Mouse (Mus musculus) MEL (cell line): ENCODE measurements around the gene Ints5. TPM values are rescaled to one million over a fixed set of nuclear protein-coding genes. Genes with fewer than 3 reads are reported as not detected.

Experiments
- DNase-seq: peaks from one replicate; pipeline ENCODE4 v3.0.0; 2011; ENCODE audit warnings: low read depth, low spot score
- H3K27ac ChIP-seq: 2 replicates; pipeline ENCODE4 v1.5.1; 2012; ENCODE audit warnings: low read depth, mild to moderate bottlenecking, control low read depth, low read length, moderate library complexity; ENCODE audit not compliant: control insufficient read depth
- H3K27me3 ChIP-seq, 2 experiments: fragments of 150-350 bp in 1 of 2; sonication (generic) in 1 of 2; 2 replicates each; pipeline ENCODE4 v1.6.1; 2012; ENCODE audit warnings: low read length in 2 of 2, mild to moderate bottlenecking in 2 of 2, improper control_type of control experiment in 1 of 2, moderate library complexity in 1 of 2; ENCODE audit not compliant: insufficient read depth in 2 of 2, control insufficient read depth in 1 of 2
- H3K36me3 ChIP-seq, 2 experiments: 2 replicates each; pipeline ENCODE4 v1.6.1; 2012 to 2014; ENCODE audit warnings: low read length in 2 of 2, improper control_type of control experiment in 1 of 2, inconsistent platforms in 1 of 2, mild to moderate bottlenecking in 1 of 2; ENCODE audit not compliant: insufficient read depth in 2 of 2, control insufficient read depth in 1 of 2
- H3K4me1 ChIP-seq, 2 experiments: fragments of 150-350 bp in 1 of 2; sonication (generic) in 1 of 2; 2 replicates each; pipeline ENCODE4 v1.6.1; 2012; ENCODE audit warnings: low read length in 2 of 2, improper control_type of control experiment in 1 of 2, mild to moderate bottlenecking in 1 of 2; ENCODE audit not compliant: insufficient read depth in 2 of 2, control insufficient read depth in 1 of 2
- H3K4me3 ChIP-seq, 2 experiments: fragments of 150-350 bp in 1 of 2; sonication (generic) in 1 of 2; 2 replicates each; pipeline ENCODE4 v1.5.1; 2012; ENCODE audit warnings: low read depth in 2 of 2, low read length in 2 of 2, mild to moderate bottlenecking in 2 of 2, moderate library complexity in 2 of 2, control low read depth in 1 of 2, improper control_type of control experiment in 1 of 2; ENCODE audit not compliant: control insufficient read depth in 1 of 2, insufficient read depth in 1 of 2
- H3K79me2 ChIP-seq: 2 replicates; pipeline ENCODE4 v1.6.1; 2012; ENCODE audit warnings: mild to moderate bottlenecking, low read length, moderate library complexity; ENCODE audit not compliant: control insufficient read depth, poor library complexity, insufficient read depth
- H3K9ac ChIP-seq: 2 replicates; pipeline ENCODE4 v1.6.1; 2012; ENCODE audit warnings: low read depth, mild to moderate bottlenecking, control low read depth, low read length, moderate library complexity; ENCODE audit not compliant: control insufficient read depth, poor library complexity, severe bottlenecking
- H3K9me3 ChIP-seq: fragments of 150-350 bp; sonication (generic); replicated peaks from 2 replicates; pipeline ENCODE4 v1.6.1; 2012; ENCODE audit warnings: mild to moderate bottlenecking, low read length, improper control_type of control experiment, moderate library complexity; ENCODE audit not compliant: insufficient read depth
- BHLHE40 ChIP-seq: IDR thresholded peaks from 2 replicates; pipeline ENCODE4 v1.6.1; 2012; ENCODE audit warnings: low read depth, mild to moderate bottlenecking, inconsistent platforms, low read length, improper control_type of control experiment, borderline replicate concordance
- CHD1 ChIP-seq: IDR thresholded peaks from 2 replicates; pipeline ENCODE4 v1.6.1; 2012; ENCODE audit warnings: low read depth, mild to moderate bottlenecking, inconsistent platforms, low read length, improper control_type of control experiment
- CTCF ChIP-seq, 3 experiments: IDR thresholded peaks in 2 of 3; conservative IDR thresholded peaks in 1 of 3; 2 replicates each; pipeline ENCODE4 v1.5.1; 2011 to 2012; ENCODE audit warnings: low read length in 3 of 3, low read depth in 2 of 3, mild to moderate bottlenecking in 2 of 3, improper control_type of control experiment in 1 of 3, inconsistent platforms in 1 of 3, mixed read lengths in 1 of 3, moderate library complexity in 1 of 3; ENCODE audit not compliant: control insufficient read depth in 1 of 3, insufficient read depth in 1 of 3, poor library complexity in 1 of 3, severe bottlenecking in 1 of 3
- E2F4 ChIP-seq: IDR thresholded peaks from 2 replicates; pipeline ENCODE4 v1.6.1; 2011; ENCODE audit warnings: low read depth, low read length, improper control_type of control experiment, borderline replicate concordance
- EP300 ChIP-seq, 2 experiments: IDR thresholded peaks; 2 replicates each; pipeline ENCODE4 v1.6.1; 2011; ENCODE audit warnings: improper control_type of control experiment in 2 of 2, low read length in 2 of 2, low read depth in 1 of 2, mild to moderate bottlenecking in 1 of 2
- ETS1 ChIP-seq: IDR thresholded peaks from 2 replicates; pipeline ENCODE4 v1.6.1; 2012; ENCODE audit warnings: low read depth, mild to moderate bottlenecking, inconsistent platforms, low read length, improper control_type of control experiment, moderate library complexity
- GATA1 ChIP-seq: IDR thresholded peaks from 2 replicates; pipeline ENCODE4 v1.6.1; 2011; ENCODE audit warnings: low read depth, low read length, improper control_type of control experiment
- JUND ChIP-seq: IDR thresholded peaks from 2 replicates; pipeline ENCODE4 v1.6.1; 2011; ENCODE audit warnings: low read depth, mild to moderate bottlenecking, improper control_type of control experiment, low read length
- KAT2A ChIP-seq: conservative IDR thresholded peaks from 2 replicates; pipeline ENCODE4 v1.6.1; 2012; ENCODE audit warnings: low read depth, low read length, improper control_type of control experiment, inconsistent platforms
- MAFK ChIP-seq: IDR thresholded peaks from 2 replicates; pipeline ENCODE4 v1.6.1; 2011; ENCODE audit warnings: low read depth, mild to moderate bottlenecking, low read length, improper control_type of control experiment, borderline replicate concordance
- MAX ChIP-seq: IDR thresholded peaks from 2 replicates; pipeline ENCODE4 v1.6.1; 2011; ENCODE audit warnings: low read length, improper control_type of control experiment
- MAZ ChIP-seq: IDR thresholded peaks from 2 replicates; pipeline ENCODE4 v1.6.1; 2012; ENCODE audit warnings: low read depth, mild to moderate bottlenecking, inconsistent platforms, low read length, improper control_type of control experiment
- MXI1 ChIP-seq: IDR thresholded peaks from 2 replicates; pipeline ENCODE4 v1.6.1; 2011; ENCODE audit warnings: mild to moderate bottlenecking, low read depth, low read length, improper control_type of control experiment
- MYB ChIP-seq: IDR thresholded peaks from 2 replicates; pipeline ENCODE4 v1.6.1; 2011; ENCODE audit warnings: mild to moderate bottlenecking, low read depth, low read length, improper control_type of control experiment
- MYC ChIP-seq: IDR thresholded peaks from 2 replicates; pipeline ENCODE4 v1.6.1; 2011; ENCODE audit warnings: low read depth, mild to moderate bottlenecking, low read length, improper control_type of control experiment, moderate library complexity
- NELFE ChIP-seq: IDR thresholded peaks from 2 replicates; pipeline ENCODE4 v1.6.1; 2011; ENCODE audit warnings: low read depth, low read length, improper control_type of control experiment
- NRF1 ChIP-seq: IDR thresholded peaks from 2 replicates; pipeline ENCODE4 v1.6.1; 2014; ENCODE audit warnings: low read depth, mild to moderate bottlenecking, inconsistent platforms, low read length, improper control_type of control experiment, moderate library complexity; ENCODE audit not compliant: poor library complexity, insufficient read depth, severe bottlenecking
- POLR2A ChIP-seq, 2 experiments: IDR thresholded peaks; 2 replicates each; pipeline ENCODE4 v1.6.1; 2011 to 2012; ENCODE audit warnings: low read length in 2 of 2, mild to moderate bottlenecking in 2 of 2, control low read depth in 1 of 2, improper control_type of control experiment in 1 of 2, low read depth in 1 of 2, moderate library complexity in 1 of 2; ENCODE audit not compliant: control insufficient read depth in 1 of 2, insufficient read depth in 1 of 2, poor library complexity in 1 of 2
- POLR2AphosphoS2 ChIP-seq: IDR thresholded peaks from 2 replicates; pipeline ENCODE4 v1.6.1; 2011; ENCODE audit warnings: low read length, improper control_type of control experiment
- POLR2AphosphoS5 ChIP-seq: IDR thresholded peaks from 2 replicates; pipeline ENCODE4 v1.6.1; 2012; ENCODE audit warnings: low read depth, borderline replicate concordance, mild to moderate bottlenecking, inconsistent platforms, low read length, moderate library complexity, mixed read lengths
- RAD21 ChIP-seq: IDR thresholded peaks from 2 replicates; pipeline ENCODE4 v1.6.1; 2011; ENCODE audit warnings: mild to moderate bottlenecking, low read depth, low read length, improper control_type of control experiment
- SIN3A ChIP-seq: IDR thresholded peaks from 2 replicates; pipeline ENCODE4 v1.6.1; 2012; ENCODE audit warnings: low read length, improper control_type of control experiment, inconsistent platforms
- SMC3 ChIP-seq: IDR thresholded peaks from 2 replicates; pipeline ENCODE4 v1.6.1; 2011; ENCODE audit warnings: low read depth, low read length, improper control_type of control experiment
- TAL1 ChIP-seq: IDR thresholded peaks from 2 replicates; pipeline ENCODE4 v1.6.1; 2012; ENCODE audit warnings: mild to moderate bottlenecking, inconsistent platforms, low read length, moderate library complexity, mixed read lengths
- TCF12 ChIP-seq: IDR thresholded peaks from 2 replicates; pipeline ENCODE4 v1.6.1; 2014; ENCODE audit warnings: low read depth, mild to moderate bottlenecking, inconsistent platforms, low read length, improper control_type of control experiment, moderate library complexity
- UBTF ChIP-seq: IDR thresholded peaks from 2 replicates; pipeline ENCODE4 v1.6.1; 2012; ENCODE audit warnings: low read depth, mild to moderate bottlenecking, inconsistent platforms, low read length, improper control_type of control experiment, moderate library complexity, borderline replicate concordance; ENCODE audit not compliant: insufficient read depth
- USF1 ChIP-seq: IDR thresholded peaks from 2 replicates; pipeline ENCODE4 v1.6.1; 2014; ENCODE audit warnings: low read depth, mild to moderate bottlenecking, inconsistent platforms, low read length, improper control_type of control experiment, moderate library complexity
- ZC3H11A ChIP-seq: IDR thresholded peaks from 2 replicates; pipeline ENCODE4 v1.6.1; 2012; ENCODE audit warnings: low read depth, mild to moderate bottlenecking, inconsistent platforms, low read length, improper control_type of control experiment
- ZKSCAN1 ChIP-seq: IDR thresholded peaks from 2 replicates; pipeline ENCODE4 v1.6.1; 2012; ENCODE audit warnings: low read depth, mild to moderate bottlenecking, inconsistent platforms, low read length, improper control_type of control experiment, moderate library complexity
- ZMIZ1 ChIP-seq: IDR thresholded peaks from 2 replicates; pipeline ENCODE4 v1.6.1; 2012; ENCODE audit warnings: low read depth, mild to moderate bottlenecking, inconsistent platforms, low read length, improper control_type of control experiment, moderate library complexity
- ZNF384 ChIP-seq: IDR thresholded peaks from 2 replicates; pipeline ENCODE4 v1.6.1; 2012; ENCODE audit warnings: low read depth, mild to moderate bottlenecking, inconsistent platforms, low read length, improper control_type of control experiment
- polyA plus RNA-seq, 2 experiments: library from polyadenylated mRNA; stranded (reverse) in 1 of 2; unstranded in 1 of 2; fragments of >175 nt in 1 of 2; fragments of >200 nt in 1 of 2; gene quantifications; 2 replicates each; pipeline versions ENCODE4 v1.2.1 to v1.2.4; 2012; ENCODE audit warnings: low replicate concordance in 2 of 2, low read depth in 1 of 2; ENCODE audit not compliant: insufficient read length in 2 of 2, insufficient read depth in 1 of 2, missing spikeins in 1 of 2
- total RNA-seq: library from RNA; depleted of rRNA; stranded (reverse); fragments of 300-350 nt; gene quantifications from 2 replicates; pipeline ENCODE4 v1.2.3, GENCODE M21; 2012

Ints5 gene
- total and polyA plus RNA-seq, 3 experiments, result 43.9 to 51.5 TPM; not detected in 1

DNA sequence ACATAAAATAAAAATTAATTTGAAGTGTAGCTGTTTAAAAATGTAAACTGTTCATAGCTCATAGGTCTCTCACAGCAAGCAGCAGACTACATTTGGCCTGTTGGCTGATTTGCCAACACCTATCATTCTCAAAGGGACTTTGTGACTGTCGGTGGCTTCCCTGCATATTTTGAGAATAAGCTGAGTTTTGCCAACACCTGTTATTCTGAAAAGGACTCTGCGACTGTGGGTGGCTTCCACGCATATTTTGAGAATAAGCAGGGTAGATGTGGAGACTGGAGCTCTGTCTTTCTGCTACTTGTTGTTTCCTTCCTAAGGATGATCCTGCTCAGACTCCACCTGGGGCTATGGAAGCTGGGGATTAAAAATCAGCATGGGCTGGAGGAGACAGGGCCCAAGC lies 39.7 kb upstream of the Ints5 start:
- DNase-seq, result no peak
- no peaks in the 10 kb centered on the region for H3K27me3 ChIP-seq
- H3K4me1 ChIP-seq, result no peaks in the 10 kb centered on the region
- no peaks in the 10 kb centered on the region for H3K79me2 ChIP-seq
- H3K4me3 ChIP-seq, result no peak overlapping the region
- TF ChIP-seq MAX (no peak), UBTF (no peak), GATA1 (no peak), RAD21 (no peak), MAFK (no peak), CHD1 (no peak), MYC (no peak), ZNF384 (no peak), KAT2A (no peak), POLR2A (IDR thresholded peaks at IDR 0.05; ENCODE audit: control insufficient read depth in 1 of 2, insufficient read depth in 1 of 2, low read depth in 1 of 2, low read length in 2 of 2, poor library complexity in 1 of 2) (no peak), SIN3A (no peak), SMC3 (no peak), POLR2AphosphoS2 (no peak), EP300 (IDR thresholded peaks at IDR 0.05; ENCODE audit: low read depth in 1 of 2, low read length in 2 of 2) (no peak), JUND (no peak), BHLHE40 (no peak), ETS1 (no peak), ZC3H11A (no peak), TCF12 (no peak), CTCF (IDR thresholded peaks at IDR 0.05 in 2 of 3, conservative IDR thresholded peaks at IDR 0.05 in 1 of 3; ENCODE audit: control insufficient read depth in 1 of 3, insufficient read depth in 1 of 3, low read depth in 2 of 3, low read length in 3 of 3, poor library complexity in 1 of 3, severe bottlenecking in 1 of 3) (no peak)
- no peaks in the 10 kb centered on the region for H3K9me3 ChIP-seq
- H3K9ac ChIP-seq, result no peak overlapping the region
- no peaks in the 10 kb centered on the region for H3K36me3 ChIP-seq
- H3K27ac ChIP-seq, result no peak overlapping the region

DNA sequence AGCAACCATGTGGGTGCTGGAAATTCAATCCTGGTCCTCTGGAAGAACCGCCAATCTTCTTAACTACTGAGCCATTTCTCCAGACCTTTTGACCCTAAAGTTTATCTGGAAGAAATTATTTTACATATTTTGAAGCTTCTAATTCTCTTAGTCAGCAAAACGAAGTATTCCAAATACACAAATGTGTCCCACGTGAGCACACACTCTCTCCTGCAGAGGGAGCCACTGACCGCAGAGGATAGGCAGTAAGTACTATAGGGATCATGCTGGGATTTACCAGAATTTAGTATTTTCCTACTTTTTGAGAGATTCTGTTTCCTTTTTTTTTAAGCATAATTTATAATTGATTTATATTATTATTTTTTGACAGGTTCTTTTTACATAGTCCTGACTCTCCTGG lies 35.1 kb upstream of the Ints5 start:
- H3K9me3 ChIP-seq, result no peaks in the 10 kb centered on the region
- H3K36me3 ChIP-seq, result no peaks in the 10 kb centered on the region
- H3K27me3 ChIP-seq, result no peaks in the 10 kb centered on the region
- no peaks in the 10 kb centered on the region for H3K79me2 ChIP-seq
- H3K9ac ChIP-seq, result no peak overlapping the region
- DNase-seq, result peak; percentile 76
- H3K27ac ChIP-seq, result no peak overlapping the region
- H3K4me3 ChIP-seq, result no peak overlapping the region
- no peaks in the 10 kb centered on the region for H3K4me1 ChIP-seq
- TF ChIP-seq CHD1, result no peak
- TF ChIP-seq MXI1, result peak; percentile 64; the same call in 1 of the 2 replicates
- TF ChIP-seq TCF12, result no peak
- peak; percentile 43; the same call in 1 of the 2 replicates for TF ChIP-seq SIN3A
- TF ChIP-seq ZMIZ1, result no peak
- peak; percentile 99 for TF ChIP-seq MAFK
- TF ChIP-seq MYB, result no peak
- no peak for TF ChIP-seq POLR2AphosphoS5
- peak; percentile 75; the same call in 1 of the 2 replicates for TF ChIP-seq BHLHE40
- TF ChIP-seq SMC3, result peak; percentile 89
- peak; percentile 90 for TF ChIP-seq RAD21
- TF ChIP-seq CTCF (IDR thresholded peaks at IDR 0.05 in 2 of 3, conservative IDR thresholded peaks at IDR 0.05 in 1 of 3; ENCODE audit: control insufficient read depth in 1 of 3, insufficient read depth in 1 of 3, low read depth in 2 of 3, low read length in 3 of 3, poor library complexity in 1 of 3, severe bottlenecking in 1 of 3), result peak; percentile 73 to 85 (median 78)
- no peak for TF ChIP-seq NELFE
- no peak for TF ChIP-seq EP300 (IDR thresholded peaks at IDR 0.05; ENCODE audit: low read depth in 1 of 2, low read length in 2 of 2)
- TF ChIP-seq NRF1, result no peak
- TF ChIP-seq E2F4, result no peak
- no peak for TF ChIP-seq ZKSCAN1
- peak; percentile 89 for TF ChIP-seq MYC
- peak; percentile 88 for TF ChIP-seq USF1
- no peak for TF ChIP-seq MAZ
- TF ChIP-seq TAL1, result no peak
